Mouse (Mus musculus) heart, embryonic 16.5 days (tissue): ENCODE results near the gene Chchd6. TPM values are rescaled to one million over a fixed set of nuclear protein-coding genes. Genes with fewer than 3 reads are reported as not detected.
A peak's percentile ranks its signal among the peaks of the same experiment; 100 is the strongest.

ENCODE experiments used
- ATAC-seq: fragments of 200-750 bp; cut with Nextera tagmentation; replicated peaks from 2 replicates; pipeline ENCODE4 v1.8.0; 2017; ENCODE audit warnings: moderate number of reproducible peaks; ENCODE audit not compliant: insufficient read depth, low FRiP score; ENCODE audit errors: extremely low read depth
- H3K27ac ChIP-seq: fragments of 300-500 bp; sonication (generic); 2 replicates; pipeline ENCODE4 v1.5.1; 2014; ENCODE audit warnings: mild to moderate bottlenecking, low read length, control low read depth, moderate library complexity
- H3K27me3 ChIP-seq: fragments of 300-500 bp; sonication (generic); 2 replicates; pipeline ENCODE4 v1.6.1; 2014; ENCODE audit warnings: low read length, mixed read lengths; ENCODE audit not compliant: control insufficient read depth, insufficient read depth
- H3K36me3 ChIP-seq: fragments of 300-500 bp; sonication (generic); 2 replicates; pipeline ENCODE4 v1.6.1; 2014; ENCODE audit not compliant: control insufficient read depth, insufficient read depth
- H3K4me1 ChIP-seq: fragments of 300-500 bp; sonication (generic); 2 replicates; pipeline ENCODE4 v1.6.1; 2014; ENCODE audit warnings: low read length, mixed read lengths; ENCODE audit not compliant: control insufficient read depth, insufficient read depth
- H3K4me2 ChIP-seq: fragments of 300-500 bp; sonication (generic); 2 replicates; pipeline ENCODE4 v1.6.1; 2014; ENCODE audit warnings: low read depth, mild to moderate bottlenecking, control low read depth, low read length
- H3K4me3 ChIP-seq: fragments of 300-500 bp; sonication (generic); 2 replicates; pipeline ENCODE4 v1.5.1; 2014; ENCODE audit warnings: mild to moderate bottlenecking, control low read depth, low read length
- H3K9ac ChIP-seq: fragments of 300-500 bp; sonication (generic); 2 replicates; pipeline ENCODE4 v1.6.1; 2014; ENCODE audit warnings: low read length, control low read depth
- H3K9me3 ChIP-seq: fragments of 300-500 bp; sonication (generic); replicated peaks from 2 replicates; pipeline ENCODE4 v1.6.1; 2016; ENCODE audit warnings: low read length; ENCODE audit not compliant: control insufficient read depth
- WGBS: fragments of 180-500 bp; shearing (Covaris S2); extraction: QIAGEN DNeasy Blood & Tissue Kit; methylation state at CpG from one replicate; pipeline ENCODE4 v1.1.7; 2014; 5-methylcytosine and 5-hydroxymethylcytosine counted together
- polyA plus RNA-seq: library from polyadenylated mRNA; unstranded; fragments of >200 nt; fragmentation: Nextera tagmentation; extraction: Ambion mirVana; gene quantifications from 2 replicates; pipeline ENCODE4 v1.2.1, GENCODE M21; 2015

Gene Chchd6
- 58.1 TPM in 2 replicates for polyA plus RNA-seq

- H3K36me3 ChIP-seq: no peaks in the 10 kb centered on the region
- H3K9ac ChIP-seq: peak within 1 kb of the TSS; percentile 83
- no peak within 1 kb of the TSS for H3K27ac ChIP-seq
- peaks cover 4% of the 10 kb centered on the region; the same call in 1 of the 2 replicates for H3K4me1 ChIP-seq
- peak; percentile 99 for ATAC-seq
- H3K4me3 ChIP-seq: peak within 1 kb of the TSS; percentile 90
- WGBS: under 1% methylated on average over 56 of the region's 56 CpGs
- H3K4me2 ChIP-seq: peak within 1 kb of the TSS; percentile 88
- peaks cover 4% of the 10 kb centered on the region; the same call in 1 of the 2 replicates for H3K9me3 ChIP-seq
- H3K27me3 ChIP-seq: no peaks in the 10 kb centered on the region
These were observed at the start of gene Chchd6 for GRCm38 (mm10) chr6:89595018-89595776. Gene Chchd6, minus strand, starts transcription at chr6:89595652.

- peak overlapping the region; percentile 70 for H3K4me3 ChIP-seq
- H3K27me3 ChIP-seq: no peaks in the 10 kb centered on the region
- ATAC-seq: peak; percentile 95
- peaks cover 6% of the 10 kb centered on the region; the same call in 1 of the 2 replicates for H3K4me1 ChIP-seq
- H3K9ac ChIP-seq: peak overlapping the region; percentile 75
- peak overlapping the region; percentile 90 for H3K4me2 ChIP-seq
- H3K9me3 ChIP-seq: no peaks in the 10 kb centered on the region
- H3K27ac ChIP-seq: peak overlapping the region; percentile 94
- WGBS: 0% methylated on average over 41 of the region's 41 CpGs
- H3K36me3 ChIP-seq: no peaks in the 10 kb centered on the region
These were observed 49.0 kb upstream of the Chchd6 start for GRCm38 (mm10) chr6:89644271-89645075.

GRCm38 (mm10) chr6:89643798-89644270 lies 48.4 kb upstream of the Chchd6 start, which contains the start of gene Txnrd3:
Gene Txnrd3, plus strand, starts transcription at chr6:89643988.
- Histone ChIP-seq H3K27me3 (no peaks in the 10 kb centered on the region), H3K27ac (peak within 1 kb of the TSS; percentile 94), H3K9me3 (no peaks in the 10 kb centered on the region), H3K9ac (peak within 1 kb of the TSS; percentile 75), H3K36me3 (no peaks in the 10 kb centered on the region), H3K4me3 (peak within 1 kb of the TSS; percentile 70), H3K4me2 (peak within 1 kb of the TSS; percentile 90), H3K4me1 (peaks cover 6% of the 10 kb centered on the region; the same call in 1 of the 2 replicates)
- WGBS: under 1% methylated on average over 49 of the region's 51 CpGs
- ATAC-seq: peak; percentile 93

GRCm38 (mm10) chr6:89639025-89639424 lies 43.6 kb upstream of the Chchd6 start:
- WGBS: 36% methylated on average over 2 of the region's 2 CpGs
- H3K9ac ChIP-seq: no peak overlapping the region
- no peak for ATAC-seq
- H3K36me3 ChIP-seq: no peaks in the 10 kb centered on the region
- no peak overlapping the region for H3K4me3 ChIP-seq
- peaks cover 15% of the 10 kb centered on the region for H3K4me1 ChIP-seq
- H3K9me3 ChIP-seq: no peaks in the 10 kb centered on the region
- no peak overlapping the region for H3K4me2 ChIP-seq
- no peak overlapping the region for H3K27ac ChIP-seq
- H3K27me3 ChIP-seq: no peaks in the 10 kb centered on the region

GRCm38 (mm10) chr6:89637977-89638376 lies 42.5 kb upstream of the Chchd6 start:
- Histone ChIP-seq H3K9me3 (no peaks in the 10 kb centered on the region), H3K4me3 (no peak overlapping the region), H3K4me2 (no peak overlapping the region), H3K9ac (no peak overlapping the region), H3K36me3 (no peaks in the 10 kb centered on the region), H3K4me1 (peaks cover 11% of the 10 kb centered on the region), H3K27me3 (no peaks in the 10 kb centered on the region), H3K27ac (no peak overlapping the region)
- 76% methylated on average over 4 of the region's 4 CpGs for WGBS
- no peak for ATAC-seq

- no peak overlapping the region for H3K4me3 ChIP-seq
- H3K4me1 ChIP-seq: peaks cover 12% of the 10 kb centered on the region
- no peaks in the 10 kb centered on the region for H3K27me3 ChIP-seq
- H3K27ac ChIP-seq: peak overlapping the region; percentile 56
- no peaks in the 10 kb centered on the region for H3K36me3 ChIP-seq
- ATAC-seq: peak; percentile 75
- H3K9ac ChIP-seq: peak overlapping the region; percentile 31; the same call in 1 of the 2 replicates
- H3K4me2 ChIP-seq: peak overlapping the region; percentile 25; the same call in 1 of the 2 replicates
- no peaks in the 10 kb centered on the region for H3K9me3 ChIP-seq
- WGBS: 16% methylated on average over 8 of the region's 8 CpGs
These were observed 38.9 kb upstream of the Chchd6 start for GRCm38 (mm10) chr6:89634400-89634799.

GRCm38 (mm10) chr6:89633115-89633514 lies 37.7 kb upstream of the Chchd6 start:
- Histone ChIP-seq H3K4me1 (peaks cover 12% of the 10 kb centered on the region), H3K4me3 (no peak overlapping the region), H3K4me2 (no peak overlapping the region), H3K27me3 (no peaks in the 10 kb centered on the region), H3K9me3 (no peaks in the 10 kb centered on the region), H3K27ac (no peak overlapping the region), H3K36me3 (no peaks in the 10 kb centered on the region), H3K9ac (no peak overlapping the region)
- ATAC-seq: no peak
- 82% methylated on average over 7 of the region's 7 CpGs for WGBS

GRCm38 (mm10) chr6:89631809-89632562 lies 36.5 kb upstream of the Chchd6 start:
- H3K9ac ChIP-seq: no peak overlapping the region
- H3K4me1 ChIP-seq: peaks cover 12% of the 10 kb centered on the region
- H3K36me3 ChIP-seq: no peaks in the 10 kb centered on the region
- no peak overlapping the region for H3K4me3 ChIP-seq
- peak; percentile 24; the same call in 1 of the 2 replicates for ATAC-seq
- H3K4me2 ChIP-seq: peak overlapping the region; percentile 23; the same call in 1 of the 2 replicates
- no peak overlapping the region for H3K27ac ChIP-seq
- 12% methylated on average over 10 of the region's 10 CpGs for WGBS
- H3K27me3 ChIP-seq: peaks cover 5% of the 10 kb centered on the region; the same call in 1 of the 2 replicates
- H3K9me3 ChIP-seq: no peaks in the 10 kb centered on the region
